Mouse (Mus musculus) cerebellum, adult 2 months (tissue): ENCODE measurements at regions not wholly inside any gene's neighbourhood (a gene's known extent, or its start where the extent isn't known, plus 50 kb on each side); places are given as distances from the start of the nearest gene placed in this dataset.

ENCODE experiments used
- CTCF ChIP-seq: fragments of 200-500 bp; IDR thresholded peaks from 2 replicates; pipeline ENCODE4 v1.5.1; 2011; ENCODE audit warnings: low read depth, mild to moderate bottlenecking, control low read depth, low read length, moderate library complexity, borderline replicate concordance; ENCODE audit not compliant: insufficient read depth
- POLR2A ChIP-seq: fragments of 200-500 bp; IDR thresholded peaks from 2 replicates; pipeline ENCODE4 v1.6.1; 2011; ENCODE audit warnings: low read length, control low read depth, borderline replicate concordance; ENCODE audit not compliant: insufficient read depth

DNA sequence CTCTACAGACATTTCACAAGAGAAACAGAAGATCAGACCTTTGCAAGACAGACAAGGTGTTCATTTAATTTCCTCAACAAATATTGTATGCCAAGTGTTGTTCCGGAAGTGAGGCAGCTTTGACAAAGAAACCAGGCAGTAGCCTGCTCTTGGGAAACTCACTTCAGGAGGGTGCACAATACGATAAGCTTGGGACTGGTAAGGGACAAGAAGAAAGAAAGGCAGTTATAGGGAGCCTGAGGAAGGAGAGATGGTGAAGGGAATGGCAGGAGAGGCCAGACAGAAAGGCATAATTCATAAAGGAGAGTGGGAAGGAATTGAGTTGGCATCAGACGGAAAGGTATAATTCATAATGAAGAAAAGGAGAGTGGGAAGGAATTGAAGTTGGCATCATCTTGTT, 178.5 kb upstream of the Tenm4 start:
- TF ChIP-seq CTCF (no peak), POLR2A (no peak)
